Mouse (Mus musculus) myocyte (in vitro differentiated cells): Measurements from ENCODE around the gene Prrx1. TPM values are rescaled to one million over a fixed set of nuclear protein-coding genes. Genes with fewer than 3 reads are reported as not detected.

ENCODE experiments used
- H3K27me3 ChIP-seq: one replicate; pipeline ENCODE4 v1.6.1; 2011; ENCODE audit not compliant: control insufficient read depth, insufficient read depth, insufficient read length
- H3K36me3 ChIP-seq: one replicate; pipeline ENCODE4 v1.6.1; 2011; ENCODE audit not compliant: control insufficient read depth, insufficient read depth
- H3K4me2 ChIP-seq: one replicate; pipeline ENCODE4 v1.6.1; 2011; ENCODE audit warnings: low read depth, control low read depth
- H3K4me3 ChIP-seq: one replicate; pipeline ENCODE4 v1.5.1; 2011; ENCODE audit warnings: mild to moderate bottlenecking, control low read depth, moderate library complexity
- H3K79me2 ChIP-seq: one replicate; pipeline ENCODE4 v1.6.1; 2011; ENCODE audit not compliant: control insufficient read depth, insufficient read depth
- H3ac ChIP-seq: one replicate; pipeline ENCODE4 v1.6.1; 2011; ENCODE audit not compliant: control insufficient read depth, insufficient read length
- CEBPB ChIP-seq: IDR thresholded peaks from 2 replicates; pipeline ENCODE4 v1.6.1; 2011; ENCODE audit warnings: mild to moderate bottlenecking, moderate library complexity; ENCODE audit not compliant: poor library complexity, insufficient read depth, severe bottlenecking
- E2F4 ChIP-seq: IDR thresholded peaks from one replicate; pipeline ENCODE4 v1.6.1; 2011; ENCODE audit warnings: mild to moderate bottlenecking, control low read depth, moderate library complexity; ENCODE audit not compliant: insufficient read depth
- MAX ChIP-seq: IDR thresholded peaks from one replicate; pipeline ENCODE4 v1.6.1; 2011; ENCODE audit warnings: low read depth, mild to moderate bottlenecking, control low read depth
- MYOD1 ChIP-seq, 3 experiments: IDR thresholded peaks; one replicate each; pipeline ENCODE4 v1.6.1; 2011; ENCODE audit warnings: control low read depth in 2 of 3, low read depth in 2 of 3, mild to moderate bottlenecking in 2 of 3, moderate library complexity in 1 of 3; ENCODE audit not compliant: insufficient read length in 2 of 3, control insufficient read depth in 1 of 3
- MYOG ChIP-seq, 3 experiments: IDR thresholded peaks; one replicate each; pipeline ENCODE4 v1.6.1; 2011; ENCODE audit warnings: control low read depth in 2 of 3, low read depth in 2 of 3, mild to moderate bottlenecking in 2 of 3; ENCODE audit not compliant: insufficient read length in 2 of 3, control insufficient read depth in 1 of 3, insufficient read depth in 1 of 3
- POLR2A ChIP-seq: IDR thresholded peaks from one replicate; pipeline ENCODE4 v1.6.1; 2011; ENCODE audit warnings: low read depth, mild to moderate bottlenecking, control low read depth, moderate library complexity; ENCODE audit not compliant: insufficient read length
- POLR2AphosphoS2 ChIP-seq: IDR thresholded peaks from one replicate; pipeline ENCODE4 v1.6.1; 2011; ENCODE audit warnings: low read depth, control low read depth; ENCODE audit not compliant: insufficient read length
- REST ChIP-seq: IDR thresholded peaks from one replicate; pipeline ENCODE4 v1.6.1; 2011; ENCODE audit warnings: mild to moderate bottlenecking, control low read depth, moderate library complexity; ENCODE audit not compliant: insufficient read depth, insufficient read length
- SRF ChIP-seq: IDR thresholded peaks from one replicate; pipeline ENCODE4 v1.6.1; 2011; ENCODE audit warnings: low read depth; ENCODE audit not compliant: control insufficient read depth, insufficient read length
- TCF12 ChIP-seq: IDR thresholded peaks from one replicate; pipeline ENCODE4 v1.6.1; 2011; ENCODE audit warnings: mild to moderate bottlenecking, control low read depth; ENCODE audit not compliant: poor library complexity, insufficient read depth, severe bottlenecking
- TCF3 ChIP-seq: IDR thresholded peaks from one replicate; pipeline ENCODE4 v1.6.1; 2011; ENCODE audit warnings: low read depth, control low read depth; ENCODE audit not compliant: insufficient read length
- USF1 ChIP-seq: IDR thresholded peaks from one replicate; pipeline ENCODE4 v1.6.1; 2011; ENCODE audit warnings: low read depth, mild to moderate bottlenecking, control low read depth, moderate library complexity
- polyA plus RNA-seq: library from polyadenylated mRNA; unstranded; fragments of >200 nt; fragmentation: generic; extraction: Trizol; gene quantifications from one replicate; pipeline ENCODE4 v1.2.1, GENCODE M21; 2012; ENCODE audit warnings: missing spikeins

Gene Prrx1
- polyA plus RNA-seq, 1 experiment: 7.0 TPM

DNA sequence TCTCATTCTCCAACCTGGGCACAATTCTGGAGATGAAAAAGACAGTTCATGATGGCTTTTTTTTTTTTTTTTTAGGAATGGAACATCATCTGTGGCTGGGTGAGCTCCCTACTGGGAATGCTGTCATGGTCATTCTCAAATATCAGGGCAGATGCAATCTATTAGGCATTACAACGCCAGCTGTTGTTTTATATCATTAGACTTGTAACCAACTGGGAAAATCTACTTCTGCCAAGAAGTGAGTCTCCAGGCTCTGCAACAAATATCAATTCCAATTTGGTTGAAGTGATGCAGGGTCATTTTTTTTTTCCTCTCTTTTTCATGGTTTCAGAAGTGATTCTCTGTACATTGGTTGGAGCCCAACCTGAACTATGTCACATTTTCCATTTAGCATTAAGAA is 91.7 kb downstream of the Prrx1 start:
- Histone ChIP-seq H3K4me3 (no peak overlapping the region), H3K27me3 (no peaks in the 10 kb centered on the region), H3ac (no peak overlapping the region), H3K36me3 (no peaks in the 10 kb centered on the region), H3K4me2 (peak overlapping the region; percentile 82), H3K79me2 (no peaks in the 10 kb centered on the region)
- no peak for TF ChIP-seq USF1
- 0 out of 2 replicates have a peak, but pooled peaks have one; percentile 42 for TF ChIP-seq CEBPB
- TF ChIP-seq SRF: no peak
- TF ChIP-seq TCF12: peak; percentile 27
- no peak for TF ChIP-seq E2F4
- TF ChIP-seq REST: no peak
- TF ChIP-seq POLR2AphosphoS2: no peak
- no peak for TF ChIP-seq POLR2A
- peak; percentile 71 to 78 (median 74) for TF ChIP-seq MYOD1 (IDR thresholded peaks at IDR 0.05; ENCODE audit: control insufficient read depth in 1 of 3, insufficient read length in 2 of 3, low read depth in 2 of 3)
- TF ChIP-seq TCF3: peak; percentile 17
- no peak for TF ChIP-seq MAX
- peak in 1 of 3 experiments; percentile 41 for TF ChIP-seq MYOG (IDR thresholded peaks at IDR 0.05; ENCODE audit: control insufficient read depth in 1 of 3, insufficient read depth in 1 of 3, insufficient read length in 2 of 3, low read depth in 2 of 3)

DNA sequence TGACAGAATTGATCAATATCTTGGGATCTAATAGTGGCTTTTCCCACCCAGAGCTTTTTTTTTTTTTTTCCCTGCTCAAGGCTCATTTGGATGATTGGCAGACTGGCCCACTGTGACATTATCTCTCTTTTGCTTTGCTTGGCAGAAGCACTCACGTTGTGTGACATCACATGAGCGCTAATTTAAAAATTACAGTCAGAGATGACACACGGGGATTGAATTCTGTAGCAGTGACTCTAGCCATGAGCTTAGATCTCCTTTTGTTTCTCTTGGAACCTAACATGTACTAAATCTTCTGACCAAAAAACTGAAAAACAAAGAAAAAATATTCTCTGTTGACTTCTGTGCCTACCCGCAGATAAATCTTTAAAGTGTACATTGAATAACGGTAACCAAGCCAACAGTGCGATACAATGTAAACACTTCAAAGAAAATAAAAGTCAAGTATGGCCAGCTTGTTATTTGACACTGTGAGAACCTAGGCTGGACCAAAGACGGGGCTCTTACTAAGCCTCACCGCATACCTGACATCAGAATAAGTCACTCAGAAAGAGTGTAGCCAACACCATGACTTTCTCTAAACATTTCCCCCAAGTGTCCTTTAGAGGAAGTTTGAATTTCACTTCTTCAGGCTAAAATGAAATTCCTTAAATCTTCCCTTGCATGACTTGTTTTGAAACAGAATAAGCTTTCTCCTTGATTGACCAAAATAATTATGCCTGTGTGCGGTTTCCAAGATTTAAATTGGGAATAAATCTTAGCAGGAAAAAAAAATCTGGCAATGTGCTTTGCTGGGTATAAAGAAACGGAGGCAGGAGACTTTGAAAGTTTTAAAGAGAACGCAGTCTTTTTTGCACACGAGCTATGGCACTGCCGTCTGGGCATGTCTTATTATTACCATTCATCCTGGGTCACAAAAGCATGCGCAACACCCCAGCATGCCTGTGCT is 104.3 kb downstream of the Prrx1 start:
- Histone ChIP-seq H3ac (no peak overlapping the region), H3K27me3 (no peaks in the 10 kb centered on the region), H3K4me2 (peak overlapping the region; percentile 69), H3K36me3 (no peaks in the 10 kb centered on the region), H3K79me2 (no peaks in the 10 kb centered on the region), H3K4me3 (no peak overlapping the region)
- TF ChIP-seq MAX (no peak), POLR2A (no peak), SRF (no peak), E2F4 (no peak)

DNA sequence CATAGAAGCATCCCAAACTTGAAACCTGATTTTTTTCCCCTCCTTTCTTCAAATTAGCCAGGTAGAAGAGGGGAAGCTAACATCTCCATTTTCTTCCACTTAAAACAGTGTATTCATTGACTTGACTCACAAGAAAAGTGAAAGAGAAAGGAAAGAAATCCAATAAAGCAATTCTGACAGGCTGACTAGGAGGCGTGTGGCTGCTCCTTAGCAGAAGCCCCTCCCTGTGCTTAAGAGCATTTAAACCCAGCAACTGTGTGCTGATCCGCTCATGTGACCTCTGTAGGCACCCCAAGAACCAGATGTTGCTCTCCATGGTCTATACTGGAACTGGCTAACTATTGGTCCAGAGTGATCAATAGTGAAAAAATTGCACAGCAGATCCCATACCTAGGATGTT is 114.7 kb downstream of the Prrx1 start:
- H3K4me3 ChIP-seq: no peak overlapping the region
- TF ChIP-seq MYOD1 (IDR thresholded peaks at IDR 0.05; ENCODE audit: control insufficient read depth in 1 of 3, insufficient read length in 2 of 3, low read depth in 2 of 3) (no peak), POLR2AphosphoS2 (no peak), USF1 (peak; percentile 13), REST (no peak), E2F4 (no peak), SRF (no peak), MYOG (IDR thresholded peaks at IDR 0.05; ENCODE audit: control insufficient read depth in 1 of 3, insufficient read depth in 1 of 3, insufficient read length in 2 of 3, low read depth in 2 of 3) (no peak), POLR2A (no peak), TCF12 (no peak)

DNA sequence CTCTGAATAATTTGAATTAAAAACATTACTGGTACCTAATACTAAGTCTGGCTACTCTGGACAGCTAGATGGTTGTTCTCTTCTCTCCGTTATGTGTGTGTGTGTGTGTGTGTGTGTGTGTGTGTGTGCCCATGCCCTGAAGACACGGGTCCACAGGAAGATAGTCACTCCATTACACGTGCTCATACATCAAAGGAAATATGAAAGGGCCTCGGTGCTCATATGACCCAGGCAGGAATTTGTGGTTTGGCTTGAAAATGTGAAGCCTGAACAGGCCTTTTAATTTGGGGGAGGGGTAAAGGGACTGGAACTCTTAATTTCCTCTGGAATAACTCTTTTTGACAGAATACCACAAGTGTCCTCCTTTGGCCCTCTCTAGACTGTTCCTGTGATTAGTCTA is 115.5 kb downstream of the Prrx1 start:
- Histone ChIP-seq H3K79me2 (no peaks in the 10 kb centered on the region), H3K4me2 (no peak overlapping the region), H3ac (no peak overlapping the region), H3K4me3 (no peak overlapping the region), H3K27me3 (no peaks in the 10 kb centered on the region), H3K36me3 (no peaks in the 10 kb centered on the region)
- no peak for TF ChIP-seq MYOD1 (IDR thresholded peaks at IDR 0.05; ENCODE audit: control insufficient read depth in 1 of 3, insufficient read length in 2 of 3, low read depth in 2 of 3)
- TF ChIP-seq E2F4: no peak
- TF ChIP-seq TCF3: no peak
- TF ChIP-seq MAX: no peak
- TF ChIP-seq POLR2AphosphoS2: no peak
- TF ChIP-seq POLR2A: no peak
- peak; percentile 35 for TF ChIP-seq USF1

More for the DNA sequence above, 114.7 kb downstream of the Prrx1 start:
- Histone ChIP-seq H3K4me2 (no peak overlapping the region), H3K79me2 (no peaks in the 10 kb centered on the region), H3K36me3 (no peaks in the 10 kb centered on the region), H3K27me3 (no peaks in the 10 kb centered on the region), H3ac (no peak overlapping the region)

Other genes starting within 250 kb of the Prrx1 start
- not detected for gene Mroh9, start 228.0 kb downstream of the Prrx1 start, polyA plus RNA-seq
- gene Gorab, start 90.0 kb upstream of the Prrx1 start, polyA plus RNA-seq: 2.9 TPM